Mouse (Mus musculus) adrenal gland, adult 2 months (tissue): ENCODE measurements around the gene Cntn6. TPM values are rescaled to one million over a fixed set of nuclear protein-coding genes. Genes with fewer than 3 reads are reported as not detected.

Source experiments
- DNase-seq: peaks from one replicate; pipeline ENCODE4 v3.0.0; 2021
- long read RNA-seq: library from polyadenylated mRNA; stranded (forward); transcript quantifications from one replicate; pipeline ENCODE4 v2.0.0, GENCODE M21; 2021
- polyA plus RNA-seq: library from polyadenylated mRNA; depleted of rRNA; stranded (reverse); fragments of >200 nt; gene quantifications from 2 replicates; pipeline ENCODE4 v1.2.3, GENCODE M21; 2012; rRNA removed
- total RNA-seq, 2 experiments: library from RNA; stranded (reverse); gene quantifications; 2 replicates each; pipeline ENCODE4 v1.2.3; 2021

Gene Cntn6
- total RNA-seq (not detected), polyA plus RNA-seq (not detected in 2 replicates)
- long read RNA-seq = 0 reads

GRCm38 (mm10) chr6:104492490-104493431, at the start of gene Cntn6:
Cntn6 (plus strand) TSS chr6:104492790.
- DNase-seq = no peak

GRCm38 (mm10) chr6:104443731-104444130, 48.9 kb upstream of the Cntn6 start:
- DNase-seq = no peak

- no peak for DNase-seq
Observed at GRCm38 (mm10) chr6:104470706-104471105, 21.9 kb upstream of the Cntn6 start.

GRCm38 (mm10) chr6:104479242-104479641, 13.3 kb upstream of the Cntn6 start:
- no peak for DNase-seq

GRCm38 (mm10) chr6:104493459-104493858, 869 bp downstream of the Cntn6 start:
- DNase-seq = no peak

- DNase-seq = no peak
Observed at GRCm38 (mm10) chr6:104495801-104496200, 3.2 kb downstream of the Cntn6 start.

GRCm38 (mm10) chr6:104563993-104564392, 71.4 kb downstream of the Cntn6 start:
- no peak for DNase-seq

- no peak for DNase-seq
Observed at GRCm38 (mm10) chr6:104569564-104569963, 77.0 kb downstream of the Cntn6 start.

GRCm38 (mm10) chr6:104588028-104588427, 95.4 kb downstream of the Cntn6 start:
- DNase-seq = no peak

GRCm38 (mm10) chr6:104600838-104601397, 108.3 kb downstream of the Cntn6 start:
- no peak for DNase-seq

- no peak for DNase-seq
Observed at GRCm38 (mm10) chr6:104602894-104603293, 110.3 kb downstream of the Cntn6 start.

GRCm38 (mm10) chr6:104603371-104603770, 110.8 kb downstream of the Cntn6 start:
- no peak for DNase-seq

- no peak for DNase-seq
Observed at GRCm38 (mm10) chr6:104605214-104605613, 112.6 kb downstream of the Cntn6 start.

- no peak for DNase-seq
Observed at GRCm38 (mm10) chr6:104653518-104653917, 160.9 kb downstream of the Cntn6 start.

- DNase-seq = no peak
Observed at GRCm38 (mm10) chr6:104668701-104669100, 176.1 kb downstream of the Cntn6 start.

- no peak for DNase-seq
Observed at GRCm38 (mm10) chr6:104674249-104674648, 181.7 kb downstream of the Cntn6 start.

GRCm38 (mm10) chr6:104679809-104680495, 187.4 kb downstream of the Cntn6 start:
- no peak for DNase-seq

GRCm38 (mm10) chr6:104687980-104688379, 195.4 kb downstream of the Cntn6 start:
- no peak for DNase-seq

GRCm38 (mm10) chr6:104688439-104689125, 196.0 kb downstream of the Cntn6 start:
- DNase-seq = no peak

- no peak for DNase-seq
Observed at GRCm38 (mm10) chr6:104728571-104728970, 236.0 kb downstream of the Cntn6 start.

- no peak for DNase-seq
Observed at GRCm38 (mm10) chr6:104734256-104734655, 241.7 kb downstream of the Cntn6 start.

- DNase-seq = no peak
Observed at GRCm38 (mm10) chr6:104738999-104739398, 246.4 kb downstream of the Cntn6 start.
